Mouse (Mus musculus) adrenal gland, adult (tissue): ENCODE data around the gene Map9.
"Not testable (repeated sequence)": the region's sequence is repeated elsewhere in the genome, so short reads cannot be mapped to it uniquely, and the experiment has no call there.

Experiments used
- DNase-seq, 2 experiments: peaks; one replicate each; pipeline ENCODE4 v3.0.0; 2022 to 2023; ENCODE audit warnings: low spot score in 1 of 2; ENCODE audit not compliant: inconsistent age in 2 of 2

Gene Map9

DNA sequence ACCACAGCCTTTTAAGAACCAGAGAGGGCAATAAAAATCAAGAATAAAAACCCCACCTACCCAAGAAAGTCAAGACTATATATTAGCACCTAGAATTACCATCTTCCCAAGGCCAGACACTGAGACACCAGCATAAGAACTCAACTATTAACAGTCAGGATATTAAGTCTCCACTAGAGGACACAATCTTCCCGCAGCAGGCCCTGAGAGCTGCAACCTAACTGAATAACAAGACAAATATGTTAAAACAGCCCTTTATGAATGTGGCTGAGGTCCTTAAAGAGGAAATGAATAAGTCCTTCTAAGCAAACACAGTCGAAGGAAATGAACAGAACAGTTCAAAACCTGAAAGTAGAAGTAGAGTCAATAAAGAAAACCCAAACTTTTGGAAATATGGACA is 49.6 kb downstream of the Map9 start:
- DNase-seq = peak; percentile 13 to 39

DNA sequence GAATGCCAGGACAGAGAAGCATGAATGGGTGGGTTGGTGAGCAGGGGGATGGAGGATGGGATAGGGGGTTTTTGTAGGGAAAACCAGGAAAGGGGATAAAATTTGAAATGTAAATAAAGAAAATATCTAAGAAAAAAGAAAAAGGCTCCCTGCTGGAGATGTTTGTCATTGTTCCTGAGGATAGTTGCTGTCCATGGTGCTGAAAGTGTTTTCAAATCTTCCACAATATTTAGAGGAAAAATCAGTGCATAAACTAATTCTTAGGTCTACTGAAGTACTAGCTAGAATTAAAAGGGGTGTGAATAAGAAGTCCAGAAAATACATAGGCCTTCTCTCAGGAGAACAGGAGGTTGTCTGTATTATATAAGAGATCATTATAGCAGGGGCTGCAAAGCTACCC is 54.6 kb downstream of the Map9 start:
- peak in 1 of 2 experiments; percentile 39 for DNase-seq

DNA sequence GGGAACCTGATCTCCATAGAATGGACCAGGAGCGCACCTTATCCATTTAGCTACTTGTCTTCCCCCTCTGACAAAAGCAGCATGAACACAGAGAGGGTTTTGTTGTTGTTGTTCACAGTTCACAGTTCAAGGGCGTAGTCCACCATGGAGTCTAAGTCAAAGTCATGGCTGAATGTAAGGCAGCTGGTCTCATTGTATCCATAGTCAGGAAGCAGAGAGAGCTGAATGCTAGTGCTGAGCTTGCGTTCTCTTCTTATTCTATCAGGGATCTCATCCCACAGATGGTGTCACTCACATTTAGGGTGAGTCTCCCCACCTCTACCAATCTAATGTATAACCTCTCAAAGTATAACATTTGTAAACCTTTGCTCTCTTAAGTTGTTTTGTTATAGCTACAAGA is 60.1 kb downstream of the Map9 start:
- DNase-seq = no peak

DNA sequence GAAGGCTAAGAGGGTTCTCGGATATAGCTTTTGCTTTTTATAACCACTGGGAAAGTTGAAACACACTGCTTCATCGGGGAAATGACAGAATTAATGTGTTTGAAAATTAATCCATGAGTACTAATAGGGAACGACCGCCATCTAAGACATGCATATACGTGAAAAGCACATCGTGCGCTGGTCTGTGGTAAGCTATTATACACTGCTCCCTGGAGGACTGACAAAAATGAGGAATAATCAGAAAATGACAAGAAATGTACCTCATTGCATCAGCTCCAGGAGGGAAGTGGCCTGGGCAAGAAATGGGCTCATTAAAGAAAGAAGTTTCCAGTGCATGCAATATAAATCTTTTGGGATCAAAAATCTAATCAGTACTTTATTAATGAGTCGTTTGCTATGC is 77.5 kb downstream of the Map9 start:
- DNase-seq = no peak

DNA sequence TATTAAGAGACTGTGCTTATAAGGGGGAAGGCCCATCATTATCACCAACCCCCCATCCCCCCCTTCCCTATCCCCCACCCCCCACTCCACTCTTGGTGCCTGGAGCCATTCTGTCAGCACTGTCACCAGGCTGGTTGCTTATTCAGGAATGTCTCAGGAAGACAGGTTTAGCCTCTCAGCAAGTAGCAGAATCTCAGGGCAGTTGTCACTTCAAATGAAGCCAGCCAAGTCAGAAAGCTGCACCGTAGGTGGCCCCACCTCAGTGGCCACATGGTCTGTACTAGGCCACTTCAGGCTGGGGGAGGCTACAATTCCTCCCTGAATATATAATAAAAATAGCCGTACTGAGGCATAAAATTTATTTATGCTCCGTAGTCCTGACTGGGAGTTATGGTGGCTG is 83.1 kb downstream of the Map9 start:
- DNase-seq = no peak

DNA sequence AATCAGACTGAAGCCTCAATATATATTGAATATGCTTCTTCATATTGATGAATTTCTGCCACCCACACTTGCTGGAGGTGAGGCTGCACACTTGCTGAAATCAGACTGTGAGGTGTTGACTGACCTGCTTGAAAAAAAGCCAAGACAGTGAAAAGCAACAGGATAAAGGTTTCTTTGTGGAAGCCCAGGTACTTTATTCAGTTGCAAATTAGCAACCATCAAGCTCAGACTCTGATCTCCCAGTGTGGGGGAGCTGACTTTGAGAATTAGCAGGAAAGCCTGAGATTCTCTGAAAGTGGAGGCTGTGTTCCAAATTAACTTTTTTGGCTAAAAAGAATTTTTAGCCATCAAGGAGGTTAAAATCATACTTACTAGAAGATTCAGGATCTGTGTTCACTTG is 83.8 kb downstream of the Map9 start:
- not testable (repeated sequence) for DNase-seq
